Mouse (Mus musculus) ovary, postnatal 14 days (tissue): ENCODE data around the gene Eif5a2.
A peak's percentile ranks its signal among the peaks of the same experiment; 100 is the strongest.
"Not testable (repeated sequence)": the region's sequence is repeated elsewhere in the genome, so short reads cannot be mapped to it uniquely, and the experiment has no call there.

ENCODE experiments used
- DNase-seq: peaks from one replicate; pipeline ENCODE4 v3.0.0; 2022; ENCODE audit warnings: low spot score

The Eif5a2 gene

DNA sequence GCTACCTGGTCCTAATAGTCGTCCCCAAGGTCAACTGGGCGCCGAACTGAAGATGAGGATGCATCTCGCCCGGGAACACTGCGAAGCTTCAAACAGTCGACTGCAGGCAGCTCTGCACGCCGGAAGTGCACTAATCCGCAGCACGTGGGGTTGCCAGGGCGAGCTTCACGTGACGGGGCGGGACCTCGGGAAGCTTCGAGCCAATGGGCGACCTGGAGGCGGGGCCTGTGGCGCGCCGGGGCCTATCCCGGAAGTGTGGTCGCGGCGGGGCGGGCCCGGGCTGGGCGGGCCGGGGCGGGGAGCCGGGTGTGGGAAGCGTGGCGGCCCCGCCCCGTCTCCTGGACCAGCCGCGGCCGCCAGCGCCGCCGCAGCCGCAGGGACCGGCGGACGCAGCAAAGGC is at the start of gene Eif5a2:
Gene Eif5a2 (plus strand): TSS at position 283 of the 400 bp plus-strand sequence.
- DNase-seq, result peak; percentile 82

DNA sequence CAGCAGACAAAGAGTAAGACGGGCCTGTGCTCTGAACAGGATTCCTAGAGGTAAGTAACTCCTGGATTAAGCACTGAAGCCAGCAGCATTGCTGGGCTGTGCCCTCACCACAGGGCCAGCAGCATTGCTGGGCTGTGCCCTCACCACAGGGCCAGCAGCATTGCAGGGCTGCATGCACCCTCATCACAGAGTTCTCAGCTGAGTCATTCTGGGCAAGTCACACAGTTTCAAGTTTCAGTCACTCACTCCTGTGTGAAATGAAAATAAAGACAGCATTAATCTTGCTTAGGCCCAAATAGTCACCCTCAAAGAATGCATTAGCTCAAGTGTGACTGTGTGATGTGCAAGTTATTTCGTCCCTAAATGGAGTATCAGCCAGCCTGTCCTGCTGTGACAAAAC is 46.4 kb upstream of the Eif5a2 start:
- DNase-seq, result no peak

DNA sequence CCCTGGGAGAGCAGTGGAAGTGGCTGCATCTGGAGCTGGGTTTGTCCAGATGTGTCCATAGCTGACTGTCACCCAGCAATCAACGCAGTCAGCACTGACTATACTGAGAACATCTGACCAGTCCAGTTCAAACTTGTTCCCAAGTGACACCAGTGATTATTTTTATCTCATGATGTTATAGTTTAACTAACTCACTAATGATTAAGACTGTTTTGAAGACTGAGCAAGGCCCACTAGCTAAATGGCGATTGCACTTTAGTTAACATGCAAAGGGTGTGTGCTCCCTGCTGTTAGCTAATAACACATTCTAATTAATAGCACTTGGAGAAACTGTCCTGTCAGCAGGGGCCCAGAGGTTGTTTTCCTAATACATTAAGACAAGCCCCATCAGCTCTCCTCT is 44.1 kb upstream of the Eif5a2 start:
- no peak for DNase-seq

DNA sequence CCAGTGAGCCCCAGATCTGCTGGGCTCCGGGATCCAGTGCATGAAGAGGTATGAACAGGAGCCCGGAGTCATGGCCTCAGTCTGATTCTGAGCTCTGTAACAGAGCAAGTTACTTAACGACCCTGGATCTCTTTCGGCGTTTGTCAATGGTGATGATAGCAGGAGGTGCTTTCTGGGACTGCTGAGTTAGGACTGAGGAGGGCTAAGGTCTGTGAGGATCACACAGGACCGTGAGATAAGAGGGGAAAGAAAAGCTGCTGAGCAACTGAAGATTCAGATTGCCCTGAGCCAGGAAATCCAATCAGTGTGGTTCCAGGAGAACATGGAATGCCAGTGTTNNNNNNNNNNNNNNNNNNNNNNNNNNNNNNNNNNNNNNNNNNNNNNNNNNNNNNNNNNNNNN is 40.7 kb upstream of the Eif5a2 start:
- no peak for DNase-seq

DNA sequence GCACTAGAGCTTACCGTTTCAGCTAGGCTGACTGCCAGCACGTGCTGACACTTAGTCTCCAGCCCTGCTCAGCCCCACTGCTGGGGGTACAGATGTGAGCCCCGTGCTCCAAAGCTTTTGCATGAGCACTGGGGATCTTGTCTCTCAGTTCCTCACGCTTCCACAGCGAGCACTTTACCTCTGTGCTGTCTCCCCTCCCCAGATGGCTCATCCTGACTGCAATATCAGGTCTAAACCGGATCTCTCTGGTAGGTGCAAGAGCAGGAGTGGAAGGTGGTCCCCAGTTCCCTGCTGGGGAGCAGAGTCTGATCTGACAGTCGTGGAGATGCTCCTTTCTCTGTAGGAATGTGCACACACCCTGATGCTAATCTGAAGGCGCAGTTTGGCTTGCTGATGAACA is 37.8 kb upstream of the Eif5a2 start:
- DNase-seq, result no peak

DNA sequence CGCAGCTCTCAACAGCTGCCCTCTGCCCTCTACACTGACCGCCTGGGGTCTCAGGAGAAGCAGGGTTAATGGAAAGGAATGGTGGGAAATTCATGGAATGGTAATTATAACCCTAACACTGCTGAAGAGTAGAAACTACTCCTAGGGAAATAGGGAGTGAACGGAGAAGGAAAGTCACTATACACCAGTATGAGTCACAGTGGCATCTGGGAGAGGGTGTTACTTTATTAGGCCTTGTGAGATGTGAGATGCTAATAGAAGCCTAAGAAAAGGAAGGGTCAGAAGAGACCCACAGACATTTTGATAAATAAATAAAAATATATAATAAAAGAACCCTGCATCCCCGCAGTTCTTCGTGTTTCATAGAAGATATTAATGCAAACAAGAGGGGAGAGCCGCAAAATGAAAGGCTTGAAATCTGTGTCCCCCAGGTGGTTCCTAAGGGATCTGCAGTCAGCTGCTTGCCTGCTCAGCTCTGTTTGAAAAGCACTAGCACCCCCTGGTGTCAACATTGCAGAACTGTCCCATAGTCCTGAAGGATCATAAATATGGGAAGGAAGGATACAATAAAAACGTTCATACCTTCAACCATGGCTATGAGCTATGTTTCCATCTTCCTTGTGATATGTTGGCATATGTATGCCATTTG is 35.1 kb upstream of the Eif5a2 start:
- peak; percentile 78 for DNase-seq

DNA sequence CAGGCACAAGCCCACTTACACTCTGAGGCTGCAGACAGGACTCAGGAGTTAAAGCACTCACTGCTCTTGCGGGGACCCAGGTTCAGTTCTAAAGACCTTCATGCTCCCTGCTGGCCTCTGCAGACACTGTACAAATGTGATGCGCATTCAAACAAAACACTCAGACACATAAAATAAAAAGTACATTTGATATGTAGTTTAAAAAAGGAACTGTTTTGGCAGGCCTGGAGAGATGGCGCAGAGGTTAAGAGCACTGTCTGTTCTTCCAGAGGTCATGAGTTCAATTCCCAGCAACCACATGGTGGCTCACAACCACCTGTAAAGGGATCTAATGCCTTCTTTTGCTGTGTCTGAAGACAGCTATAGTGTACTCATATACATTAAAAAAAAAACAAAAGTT is 32.9 kb upstream of the Eif5a2 start:
- DNase-seq, result no peak

DNA sequence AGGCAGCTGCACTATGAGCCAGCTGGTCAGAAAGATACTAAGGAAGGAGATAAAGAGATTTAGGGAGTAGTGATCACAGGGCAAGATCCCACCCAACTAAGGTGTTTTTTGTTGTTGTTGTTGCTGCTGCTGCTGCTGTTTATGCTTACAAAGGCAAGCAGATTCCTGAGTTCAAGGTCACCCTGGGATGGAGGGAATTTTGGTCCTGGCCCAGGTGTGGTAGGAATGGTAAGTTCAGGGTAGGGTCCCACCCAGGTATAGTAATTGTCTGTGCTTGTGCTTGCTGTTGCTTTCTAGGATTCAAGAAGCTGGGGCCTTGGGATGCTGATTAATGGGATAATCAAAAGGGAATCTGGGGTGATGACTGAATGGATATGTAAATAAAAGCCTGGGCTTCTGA is 32.1 kb upstream of the Eif5a2 start:
- no peak for DNase-seq

DNA sequence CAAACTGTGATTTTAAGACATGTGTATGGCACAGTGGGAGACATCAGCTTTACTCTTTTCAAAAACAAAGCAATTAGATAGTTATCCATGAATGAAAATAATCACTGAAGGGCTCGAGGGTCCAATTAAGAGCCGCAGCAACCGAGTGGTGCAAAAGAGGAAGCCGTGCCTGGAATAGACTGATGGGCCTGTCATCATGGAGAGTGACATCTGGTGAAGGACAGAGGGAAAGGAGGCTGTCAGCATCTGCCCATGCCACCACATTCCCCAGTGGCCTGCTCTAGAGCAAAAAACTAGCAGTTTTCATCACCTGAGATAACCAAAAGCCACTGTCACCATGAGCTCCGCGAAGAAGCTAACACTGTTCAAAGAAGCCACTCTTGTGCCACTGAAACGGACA is 25.6 kb upstream of the Eif5a2 start:
- DNase-seq, result no peak

DNA sequence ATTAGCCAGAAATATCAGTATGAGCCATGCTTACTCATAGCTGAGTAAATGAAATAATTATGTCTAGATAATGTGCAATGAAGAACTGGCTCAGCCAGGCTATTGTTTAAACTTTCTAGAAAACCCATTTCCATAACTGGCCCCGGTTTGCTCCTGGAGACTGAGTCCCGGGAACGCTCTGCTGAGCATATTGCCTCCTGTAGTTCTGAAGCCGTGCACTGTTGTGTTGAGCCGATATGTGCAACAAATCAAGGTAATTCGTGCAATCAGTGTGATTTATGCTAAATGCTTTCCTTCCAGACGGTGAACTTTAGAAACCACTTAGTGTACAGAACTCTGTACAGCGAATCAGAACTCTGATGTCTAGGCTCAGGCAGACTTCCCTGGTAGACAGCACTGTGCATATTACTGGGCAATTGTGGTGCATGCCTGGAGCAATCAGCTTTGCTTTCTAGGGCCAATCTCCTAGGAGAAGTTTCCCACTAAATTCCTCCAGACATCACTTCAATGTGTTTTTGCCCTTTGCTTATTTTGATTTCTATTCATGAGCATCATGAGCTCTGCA is 19.8 kb upstream of the Eif5a2 start:
- no peak for DNase-seq

DNA sequence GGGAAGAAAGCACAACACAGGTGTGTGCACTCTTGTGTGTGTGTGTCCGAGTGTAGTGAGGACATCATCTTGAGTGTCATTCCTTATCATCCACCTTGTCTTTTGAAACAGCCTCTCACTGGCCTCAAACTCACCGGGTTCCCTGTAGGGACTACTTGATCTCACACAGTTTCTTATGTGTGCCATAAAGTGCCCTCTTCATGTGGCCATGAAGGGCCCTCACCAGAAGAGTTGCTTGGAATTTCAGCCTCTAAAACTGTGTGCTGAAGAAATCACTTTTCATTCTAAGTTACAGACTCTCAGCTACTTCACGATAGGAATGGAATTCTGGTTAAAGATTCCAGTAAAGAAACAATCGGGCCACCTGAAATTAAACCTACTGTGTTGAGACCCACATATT is 14.1 kb upstream of the Eif5a2 start:
- DNase-seq, result no peak

DNA sequence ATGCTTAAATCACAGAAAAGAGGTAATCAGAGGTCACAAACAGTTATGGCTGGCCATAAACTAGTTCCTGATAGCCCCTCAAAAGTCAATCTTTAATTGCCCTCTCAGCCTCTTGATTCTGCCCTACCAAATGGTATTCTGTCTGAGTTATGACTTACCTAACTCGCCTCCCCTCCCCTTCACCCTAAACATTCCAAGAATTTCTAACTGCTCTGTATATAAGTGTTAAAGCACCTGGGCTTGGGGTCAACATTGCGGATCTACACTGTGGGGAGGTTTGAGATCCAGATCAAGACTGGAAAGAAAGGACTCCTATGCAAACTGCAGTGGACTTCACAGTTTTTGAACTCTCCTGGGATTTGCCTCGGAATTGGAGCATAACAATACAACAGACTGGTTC is 12.9 kb upstream of the Eif5a2 start:
- DNase-seq, result no peak

DNA sequence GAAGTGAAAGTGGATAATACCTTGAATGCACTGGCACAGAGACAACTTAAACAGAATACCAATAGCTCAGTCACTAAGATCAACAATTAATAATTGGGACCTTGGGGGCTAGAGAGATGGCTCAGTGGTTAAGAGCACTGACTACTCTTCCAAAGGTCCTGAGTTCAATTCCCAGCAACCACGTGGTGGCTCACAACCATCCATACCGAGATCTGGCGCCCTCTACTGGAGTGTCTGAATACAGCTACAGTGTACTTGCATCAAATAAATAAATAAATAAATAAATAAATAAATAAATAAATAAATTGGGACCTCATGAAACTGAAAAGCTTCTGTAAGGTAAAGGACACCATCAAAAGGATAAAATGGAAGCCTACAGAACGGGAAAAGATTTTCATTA is 8.2 kb upstream of the Eif5a2 start:
- not testable (repeated sequence) for DNase-seq

DNA sequence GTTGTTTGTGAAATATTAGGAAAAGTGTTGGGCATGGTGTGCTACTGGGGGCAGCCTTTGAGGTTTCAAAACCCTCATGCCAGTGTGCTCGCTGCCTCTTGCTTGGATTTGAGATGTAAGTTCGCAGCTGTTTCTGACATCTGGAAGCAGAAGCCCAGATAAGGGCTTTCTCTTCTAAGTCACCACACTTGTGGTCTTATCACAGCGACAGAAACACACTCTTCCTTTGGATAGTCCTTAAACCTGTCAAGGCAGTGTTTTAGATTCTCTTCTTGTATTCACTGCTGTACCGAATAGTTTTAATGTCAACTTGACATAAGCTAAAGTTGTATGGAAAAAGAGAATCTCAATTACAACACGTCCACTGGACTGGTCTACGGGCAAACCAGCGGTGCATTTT is 5.7 kb upstream of the Eif5a2 start:
- no peak for DNase-seq

DNA sequence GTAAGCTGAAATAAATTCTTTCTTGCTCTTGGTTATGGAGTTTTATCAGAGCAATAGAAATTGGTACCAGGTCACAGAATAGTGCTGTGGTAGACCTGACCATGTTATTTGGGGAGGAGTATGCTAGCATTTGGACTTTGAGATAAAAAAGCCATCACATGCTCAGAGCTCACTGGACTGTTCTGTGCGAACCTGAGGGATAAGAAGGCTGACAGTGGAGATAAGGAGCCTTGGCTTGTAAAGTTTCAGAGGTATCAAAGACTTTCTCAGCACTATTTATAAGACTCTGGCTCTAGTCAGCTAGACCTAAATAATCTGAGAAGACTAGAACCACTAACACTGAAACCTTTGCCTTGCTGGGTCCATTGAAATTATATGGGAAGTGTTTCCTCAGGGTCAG is 5.1 kb upstream of the Eif5a2 start:
- DNase-seq, result no peak

DNA sequence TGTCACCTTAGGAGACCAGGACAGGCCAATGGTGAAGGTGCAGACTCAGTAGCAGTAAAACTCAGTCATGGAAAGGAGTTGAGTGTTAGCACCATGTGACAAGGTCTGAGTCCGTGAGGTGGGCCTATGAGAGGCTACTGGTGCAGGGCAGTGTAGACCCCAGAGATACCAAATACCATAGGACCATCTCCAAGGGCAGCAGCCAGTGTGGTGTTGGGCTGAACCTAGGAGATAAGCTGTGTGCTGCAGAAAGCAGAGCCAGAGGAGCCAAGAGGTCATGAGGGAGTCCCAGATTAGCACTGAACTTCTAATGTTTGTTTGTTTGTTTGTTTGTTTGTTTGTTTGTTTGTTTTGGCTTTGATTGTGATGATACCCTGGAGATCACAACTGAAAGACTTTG is 4.6 kb upstream of the Eif5a2 start:
- DNase-seq, result no peak

DNA sequence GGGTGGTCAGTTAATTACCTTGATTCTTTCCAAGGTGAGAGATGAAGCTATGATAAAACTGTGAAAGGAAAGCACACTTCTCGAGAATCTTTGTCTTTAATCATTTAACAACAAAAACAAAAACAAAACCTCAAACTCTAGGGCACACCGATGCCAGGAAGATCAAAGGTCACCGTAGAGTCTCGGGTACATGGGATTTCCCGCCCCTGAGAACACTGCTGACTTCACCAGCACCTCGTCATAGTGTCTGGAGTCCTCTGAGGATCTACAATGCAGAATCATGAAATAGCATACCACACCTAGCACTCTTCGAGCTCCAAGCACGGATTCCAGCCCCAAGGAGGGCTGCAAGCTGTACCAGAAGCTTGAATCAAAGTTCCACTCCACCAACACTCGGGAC is 565 bp upstream of the Eif5a2 start:
- no peak for DNase-seq

DNA sequence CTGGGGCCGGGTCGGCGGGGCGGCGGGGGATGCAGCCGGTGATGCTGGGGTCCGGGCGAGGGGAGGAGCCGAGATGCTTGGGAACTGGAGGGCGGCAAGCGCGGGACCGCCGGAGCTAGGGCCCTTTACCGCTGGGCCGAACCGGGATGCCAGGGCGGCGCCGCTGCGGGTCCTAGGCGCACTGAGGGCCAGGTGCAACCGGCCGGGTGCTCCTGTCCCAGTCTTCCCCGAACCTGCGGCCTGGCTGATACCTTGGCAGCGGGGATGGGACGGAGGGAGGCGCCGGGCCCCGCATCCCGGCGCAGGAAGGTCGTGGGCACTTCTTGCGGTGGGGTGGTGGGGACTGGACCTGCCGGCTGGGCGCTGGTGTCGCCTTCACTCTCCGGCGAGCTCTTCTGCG is 346 bp downstream of the Eif5a2 start:
- no peak for DNase-seq

DNA sequence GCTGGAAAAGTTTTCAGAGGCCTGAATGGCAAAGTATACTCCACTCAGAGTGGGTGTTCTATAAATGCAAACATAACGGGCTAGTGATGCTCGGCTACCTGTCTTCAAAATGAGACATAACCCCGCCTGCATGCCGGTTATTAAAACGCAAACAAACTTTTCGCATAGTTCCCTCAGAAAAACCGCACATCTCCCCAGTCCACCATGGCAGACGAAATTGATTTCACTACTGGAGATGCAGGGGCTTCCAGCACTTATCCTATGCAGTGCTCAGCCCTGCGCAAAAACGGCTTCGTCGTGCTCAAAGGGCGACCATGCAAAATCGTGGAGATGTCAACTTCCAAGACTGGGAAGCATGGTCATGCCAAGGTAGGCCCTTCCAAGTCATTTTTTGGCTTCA is 772 bp downstream of the Eif5a2 start:
- DNase-seq, result no peak

DNA sequence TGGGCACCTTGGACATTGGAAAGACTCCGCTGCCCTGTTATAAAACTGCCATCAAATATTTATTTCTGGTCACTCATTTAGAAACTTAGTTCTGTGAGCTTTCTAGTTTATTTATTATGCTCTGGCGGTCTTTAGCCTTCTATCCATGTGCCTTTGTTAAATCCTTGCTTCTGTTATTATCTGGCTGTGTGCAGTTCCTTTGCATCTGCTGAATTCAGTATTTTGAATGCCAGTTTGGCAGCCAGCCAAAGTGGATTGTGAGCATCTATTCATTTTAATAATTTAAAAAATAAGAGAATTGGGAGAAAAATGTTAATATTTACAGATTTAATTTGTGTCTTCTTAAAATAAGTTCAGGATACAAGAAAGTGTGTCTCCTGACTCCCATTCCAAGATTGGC is 3.1 kb downstream of the Eif5a2 start:
- DNase-seq, result no peak

DNA sequence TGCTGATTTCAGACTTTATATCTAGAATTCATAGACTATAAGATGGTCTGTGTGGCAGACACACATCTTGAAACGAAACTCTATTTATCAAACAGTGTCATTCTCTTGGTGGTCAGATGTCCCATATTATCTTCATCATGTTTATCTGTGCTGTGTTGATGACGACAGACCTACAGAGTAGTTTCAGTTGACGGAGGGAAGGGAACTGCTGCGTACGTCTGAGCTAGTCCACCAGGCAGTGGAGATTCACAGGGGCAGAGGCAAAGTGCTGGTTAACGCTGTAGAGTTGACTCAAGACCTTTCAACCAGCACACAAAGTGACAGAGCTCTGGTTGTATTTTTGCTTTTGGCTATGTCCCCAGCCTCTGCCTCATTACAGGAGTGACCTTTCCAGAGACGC is 13.8 kb downstream of the Eif5a2 start:
- no peak for DNase-seq

DNA sequence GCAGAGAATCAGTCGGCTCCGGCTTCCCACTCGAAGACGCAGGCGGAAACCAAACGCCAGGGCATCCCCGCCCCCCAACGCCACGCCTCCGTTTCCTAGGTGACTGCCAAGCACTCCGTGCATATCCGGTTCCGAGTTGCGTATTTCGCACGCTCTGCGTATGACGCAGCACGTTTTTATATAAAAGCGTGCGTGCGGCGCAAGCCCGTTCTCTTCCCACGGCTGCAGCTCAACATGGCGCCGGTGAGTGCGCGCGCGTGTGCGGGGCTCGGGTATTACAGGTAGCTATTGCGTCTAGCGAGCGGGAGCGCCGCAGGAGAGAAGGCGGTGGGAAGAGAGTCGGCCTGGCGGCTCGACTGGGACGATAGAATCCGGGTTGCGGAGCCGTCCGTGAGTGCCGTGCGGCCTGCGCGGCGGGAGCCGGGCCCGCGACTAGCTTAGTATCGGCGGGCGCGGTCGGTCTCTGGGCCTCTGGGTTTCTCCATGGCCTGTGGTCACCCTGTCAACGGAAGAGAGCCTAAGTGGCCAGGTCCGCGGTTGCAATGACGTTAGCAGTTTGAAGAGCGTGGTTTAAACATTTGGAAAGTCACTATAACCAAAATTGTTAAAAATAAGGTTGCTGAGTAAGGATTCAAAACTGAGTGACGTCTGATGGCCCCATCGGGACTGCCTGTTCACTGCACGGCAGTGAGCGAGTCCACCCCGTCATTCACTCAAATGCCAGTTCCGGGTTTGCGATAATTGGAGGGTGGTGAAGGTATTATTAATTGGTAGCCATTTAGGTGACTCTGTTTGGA is 24.4 kb downstream of the Eif5a2 start, which contains the start of gene Rpl22l1:
Gene Rpl22l1 (plus strand): TSS at position 136 of the 797 bp plus-strand sequence.
- DNase-seq, result peak; percentile 99

DNA sequence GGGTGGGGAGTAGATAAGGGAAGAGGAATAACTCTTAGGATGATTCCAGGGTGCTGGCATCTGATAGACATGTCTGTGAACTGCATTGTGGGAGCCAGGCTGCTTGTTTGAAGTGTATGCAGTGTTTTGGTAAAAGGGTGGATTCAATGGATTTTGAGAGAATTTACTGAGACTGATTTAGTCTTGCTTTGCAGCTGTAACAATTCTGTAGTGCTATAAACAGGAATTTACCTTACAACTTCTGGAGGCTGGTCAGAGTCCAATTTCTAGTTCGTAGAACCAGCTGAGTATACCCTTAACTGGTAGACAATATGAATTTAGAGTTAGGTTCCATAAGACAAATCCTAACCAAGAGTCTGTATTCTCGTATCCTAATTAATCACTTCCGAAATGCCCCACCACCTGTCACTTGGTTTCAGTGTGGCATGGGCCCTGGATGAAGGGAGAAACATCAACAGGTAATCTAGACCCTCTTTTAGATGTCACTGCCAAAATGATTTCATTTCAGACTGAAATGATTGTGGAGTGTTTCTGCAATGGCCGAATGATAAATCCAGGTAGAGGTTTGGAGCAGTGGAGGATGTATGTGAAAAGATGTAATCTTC is 27.1 kb downstream of the Eif5a2 start:
- DNase-seq, result no peak
